Mouse (Mus musculus): ENCODE data around the gene Urgcp. TPM values are rescaled to one million over a fixed set of nuclear protein-coding genes. Genes with fewer than 3 reads are reported as not detected.

Gene Urgcp
- polyA plus RNA-seq, 1 experiment from 2014 or later, result 33.8 TPM

DNA sequence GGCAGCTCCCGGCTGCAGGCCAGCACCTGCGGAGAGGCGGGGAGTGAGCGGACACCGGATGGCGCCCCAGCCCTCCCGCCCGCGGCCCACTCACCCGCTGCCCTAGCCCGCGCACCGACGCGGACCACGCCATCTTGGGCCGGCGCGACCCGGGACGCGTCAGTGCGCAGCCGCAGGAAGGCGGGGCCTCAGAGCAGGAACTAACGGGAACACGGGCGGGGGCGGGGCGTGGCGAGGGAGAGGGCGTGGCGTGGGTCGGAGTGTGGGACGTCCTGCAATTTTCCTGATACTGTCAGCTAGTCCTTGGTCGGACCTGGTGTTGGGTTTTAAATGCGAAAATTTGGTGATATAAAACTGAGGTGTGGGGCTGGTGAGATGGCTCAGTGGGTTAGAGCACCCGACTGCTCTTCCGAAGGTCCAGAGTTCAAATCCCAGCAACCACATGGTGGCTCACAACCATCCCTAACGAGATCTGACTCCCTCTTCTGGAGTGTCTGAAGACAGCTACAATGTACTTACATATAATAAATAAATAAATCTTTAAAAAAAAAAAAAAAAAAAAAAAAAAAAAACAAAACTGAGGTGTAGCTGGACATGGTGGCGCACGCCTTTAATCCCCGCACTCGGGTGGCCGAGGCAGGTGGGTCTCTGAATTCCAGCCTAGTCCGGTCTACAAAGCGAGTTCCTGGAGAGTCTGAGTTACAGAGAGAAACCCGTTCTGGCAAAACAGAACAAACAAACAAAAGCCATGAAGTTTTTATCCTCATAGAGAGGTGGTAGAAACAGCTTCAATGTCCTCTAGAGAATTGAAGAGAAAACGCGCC lies 54.4 kb downstream of the Urgcp start:
- Histone ChIP-seq H3K27me3 (replicated peaks) (no peaks in the 10 kb centered on the region), H3K4me2 (peak overlapping the region; percentile 92), H3K9me3 (replicated peaks) (no peaks in the 10 kb centered on the region), H3K9ac (peak overlapping the region; percentile 95), H3K36me3 (peaks cover 23% of the 10 kb centered on the region), H3K4me3 (peak overlapping the region; percentile 91), H3K27ac (ENCODE audit: poor library complexity, severe bottlenecking) (peak overlapping the region; percentile 61; the same call in 1 of the 2 replicates), H3K4me1 (replicated peaks) (peaks cover 25% of the 10 kb centered on the region)
- 18% methylated on average over 49 of the region's 50 CpGs for WGBS
- peak; percentile 97 for ATAC-seq (ENCODE audit: insufficient number of reproducible peaks, low FRiP score)

DNA sequence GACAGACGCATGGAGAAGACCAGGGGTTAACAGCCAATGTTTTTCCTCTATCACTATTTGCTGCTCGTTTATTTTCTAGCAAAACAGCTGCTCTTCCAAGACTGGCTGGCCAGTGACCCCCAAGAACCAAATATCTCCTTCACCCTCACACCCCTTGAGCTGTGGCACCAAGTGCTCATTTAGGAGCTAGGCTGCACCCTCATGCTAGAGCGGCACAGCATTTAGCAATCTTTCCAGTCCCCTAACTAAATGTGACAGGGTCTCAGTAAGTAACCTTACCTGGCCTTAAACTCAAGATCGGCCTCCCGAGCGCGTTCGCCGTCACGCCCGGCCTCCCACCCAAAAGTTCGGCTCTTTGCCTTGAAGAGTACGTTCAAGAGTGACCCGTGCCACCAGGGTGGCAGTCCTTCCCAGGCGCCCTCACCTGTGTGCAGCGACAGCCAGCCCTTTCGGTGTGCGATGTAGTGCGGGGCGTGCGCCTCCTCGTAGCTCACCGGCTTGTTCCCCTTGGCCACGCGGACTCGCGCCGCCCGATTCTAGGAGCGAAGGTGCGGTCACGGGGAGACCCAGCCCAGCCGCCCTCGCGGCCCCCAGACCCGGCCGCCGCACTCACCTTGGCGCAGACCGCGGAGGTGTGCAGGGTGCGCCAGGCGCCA lies 55.2 kb downstream of the Urgcp start:
- no peaks in the 10 kb centered on the region for H3K27me3 ChIP-seq (replicated peaks)
- ATAC-seq (ENCODE audit: insufficient number of reproducible peaks, low FRiP score), result peak; percentile 76
- WGBS, result 1% methylated on average over 43 of the region's 43 CpGs

DNA sequence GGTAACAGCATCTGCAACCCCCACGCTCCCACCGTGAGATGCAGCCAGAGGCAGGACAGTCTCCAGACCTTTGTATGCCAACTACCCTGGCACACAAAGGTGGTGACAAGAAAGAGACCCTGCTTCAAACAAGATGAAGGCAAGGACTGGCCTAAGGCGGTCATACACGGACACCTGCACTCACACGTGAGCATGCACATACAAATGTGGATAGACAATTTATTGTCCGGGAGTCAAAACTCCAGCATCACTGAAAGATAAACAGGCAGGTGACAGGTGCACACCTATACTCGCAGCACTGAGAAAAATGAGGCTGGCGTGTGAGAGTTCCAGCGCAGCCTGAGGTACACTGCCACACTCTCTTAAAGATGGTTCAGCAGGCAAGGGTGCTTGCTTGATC lies 56.2 kb downstream of the Urgcp start:
- 88% methylated on average over 9 of the region's 9 CpGs for WGBS
- H3K4me2 ChIP-seq, result peak overlapping the region; percentile 92
- no peak for ATAC-seq (ENCODE audit: insufficient number of reproducible peaks, low FRiP score)
- H3K27ac ChIP-seq (ENCODE audit: poor library complexity, severe bottlenecking), result no peak overlapping the region
- H3K36me3 ChIP-seq, result peaks cover 25% of the 10 kb centered on the region
- no peaks in the 10 kb centered on the region for H3K9me3 ChIP-seq (replicated peaks)
- H3K27me3 ChIP-seq (replicated peaks), result no peaks in the 10 kb centered on the region
- peaks cover 27% of the 10 kb centered on the region for H3K4me1 ChIP-seq (replicated peaks)
- no peak overlapping the region for H3K9ac ChIP-seq
- H3K4me3 ChIP-seq, result no peak overlapping the region

More for the DNA sequence above, 55.2 kb downstream of the Urgcp start:
- peak overlapping the region; percentile 91 for H3K4me3 ChIP-seq
- peaks cover 25% of the 10 kb centered on the region for H3K36me3 ChIP-seq
- peak overlapping the region; percentile 95 for H3K9ac ChIP-seq
- peak overlapping the region; percentile 61; the same call in 1 of the 2 replicates for H3K27ac ChIP-seq (ENCODE audit: poor library complexity, severe bottlenecking)
- peaks cover 27% of the 10 kb centered on the region for H3K4me1 ChIP-seq (replicated peaks)
- peak overlapping the region; percentile 92 for H3K4me2 ChIP-seq
- H3K9me3 ChIP-seq (replicated peaks), result no peaks in the 10 kb centered on the region

DNA sequence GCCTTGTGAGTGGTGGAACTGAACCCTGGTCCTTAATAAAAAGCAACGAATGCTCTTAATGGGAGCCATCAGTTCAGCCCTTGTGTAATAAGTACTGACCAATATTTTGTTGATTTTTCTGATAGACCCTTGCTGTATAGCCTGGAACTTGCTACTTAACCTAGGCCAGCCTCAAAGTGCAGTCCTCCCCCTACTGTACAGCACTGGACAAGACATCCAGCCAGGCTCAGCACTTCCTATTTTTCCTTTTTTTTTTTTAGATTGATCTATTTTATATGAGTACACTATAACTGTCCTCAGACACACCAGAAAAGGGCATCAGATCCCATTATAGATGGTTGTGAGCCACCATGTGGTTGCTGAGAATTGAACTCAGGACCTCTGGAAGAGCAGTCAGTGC lies 58.8 kb downstream of the Urgcp start:
- Histone ChIP-seq H3K27me3 (replicated peaks) (no peaks in the 10 kb centered on the region), H3K27ac (ENCODE audit: poor library complexity, severe bottlenecking) (no peak overlapping the region), H3K4me1 (replicated peaks) (peaks cover 20% of the 10 kb centered on the region), H3K36me3 (peaks cover 25% of the 10 kb centered on the region), H3K4me3 (no peak overlapping the region), H3K9ac (no peak overlapping the region), H3K4me2 (no peak overlapping the region), H3K9me3 (replicated peaks) (no peaks in the 10 kb centered on the region)
- ATAC-seq (ENCODE audit: insufficient number of reproducible peaks, low FRiP score), result no peak
- 92% methylated on average over 1 of the region's 1 CpGs for WGBS

DNA sequence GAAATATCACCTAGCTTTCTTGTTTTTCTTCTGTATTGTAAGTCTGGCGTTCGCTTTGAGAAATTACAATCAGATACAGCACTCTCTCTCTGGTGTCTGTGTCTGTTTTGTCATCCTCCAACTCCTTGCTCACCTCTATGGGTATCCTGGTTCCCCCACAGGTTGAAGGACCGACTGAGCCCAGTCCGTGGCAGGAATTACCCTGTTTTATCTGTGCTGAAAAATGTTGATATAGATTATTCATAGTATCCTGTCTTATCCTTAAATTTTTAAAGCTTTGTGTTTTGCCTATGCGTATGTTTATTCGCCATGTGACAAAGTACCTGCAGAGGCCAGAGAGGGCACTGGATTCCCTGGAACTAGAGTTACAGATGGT lies 59.2 kb downstream of the Urgcp start:
- no peak overlapping the region for H3K4me2 ChIP-seq
- no peak overlapping the region for H3K4me3 ChIP-seq
- H3K27me3 ChIP-seq (replicated peaks), result no peaks in the 10 kb centered on the region
- H3K4me1 ChIP-seq (replicated peaks), result peaks cover 20% of the 10 kb centered on the region
- H3K27ac ChIP-seq (ENCODE audit: poor library complexity, severe bottlenecking), result no peak overlapping the region
- ATAC-seq (ENCODE audit: insufficient number of reproducible peaks, low FRiP score), result no peak
- no peak overlapping the region for H3K9ac ChIP-seq
- 86% methylated on average over 6 of the region's 6 CpGs for WGBS
- no peaks in the 10 kb centered on the region for H3K9me3 ChIP-seq (replicated peaks)
- peaks cover 25% of the 10 kb centered on the region for H3K36me3 ChIP-seq

GRCm38 (mm10) chr11:5702271-5702956 lies 59.8 kb downstream of the Urgcp start:
- H3K9ac ChIP-seq, result no peak overlapping the region
- no peaks in the 10 kb centered on the region for H3K9me3 ChIP-seq (replicated peaks)
- no peak for ATAC-seq (ENCODE audit: insufficient number of reproducible peaks, low FRiP score)
- no peaks in the 10 kb centered on the region for H3K27me3 ChIP-seq (replicated peaks)
- peaks cover 25% of the 10 kb centered on the region for H3K36me3 ChIP-seq
- no peak overlapping the region for H3K4me2 ChIP-seq
- no peak overlapping the region for H3K4me3 ChIP-seq
- 56% methylated on average over 5 of the region's 5 CpGs for WGBS
- H3K27ac ChIP-seq (ENCODE audit: poor library complexity, severe bottlenecking), result no peak overlapping the region
- peaks cover 20% of the 10 kb centered on the region for H3K4me1 ChIP-seq (replicated peaks)

GRCm38 (mm10) chr11:5701821-5702220 lies 60.4 kb downstream of the Urgcp start:
- no peak for ATAC-seq (ENCODE audit: insufficient number of reproducible peaks, low FRiP score)
- Histone ChIP-seq H3K27me3 (replicated peaks) (no peaks in the 10 kb centered on the region), H3K27ac (ENCODE audit: poor library complexity, severe bottlenecking) (no peak overlapping the region), H3K9ac (no peak overlapping the region), H3K9me3 (replicated peaks) (no peaks in the 10 kb centered on the region), H3K4me3 (no peak overlapping the region), H3K36me3 (peaks cover 25% of the 10 kb centered on the region), H3K4me1 (replicated peaks) (peaks cover 19% of the 10 kb centered on the region), H3K4me2 (no peak overlapping the region)
- WGBS, result 91% methylated on average over 1 of the region's 1 CpGs

- ATAC-seq (ENCODE audit: insufficient number of reproducible peaks, low FRiP score), result no peak
- Histone ChIP-seq H3K36me3 (peaks cover 25% of the 10 kb centered on the region), H3K4me1 (replicated peaks) (peaks cover 14% of the 10 kb centered on the region), H3K4me3 (no peak overlapping the region), H3K9ac (no peak overlapping the region), H3K27me3 (replicated peaks) (no peaks in the 10 kb centered on the region), H3K4me2 (no peak overlapping the region), H3K9me3 (replicated peaks) (no peaks in the 10 kb centered on the region), H3K27ac (ENCODE audit: poor library complexity, severe bottlenecking) (no peak overlapping the region)
- 55% methylated on average over 2 of the region's 2 CpGs for WGBS
Measured at GRCm38 (mm10) chr11:5701300-5701699, 60.9 kb downstream of the Urgcp start.

- peaks cover 25% of the 10 kb centered on the region for H3K36me3 ChIP-seq
- H3K4me3 ChIP-seq, result no peak overlapping the region
- peaks cover 9% of the 10 kb centered on the region for H3K4me1 ChIP-seq (replicated peaks)
- H3K9me3 ChIP-seq (replicated peaks), result no peaks in the 10 kb centered on the region
- H3K27me3 ChIP-seq (replicated peaks), result no peaks in the 10 kb centered on the region
- ATAC-seq (ENCODE audit: insufficient number of reproducible peaks, low FRiP score), result no peak
- H3K27ac ChIP-seq (ENCODE audit: poor library complexity, severe bottlenecking), result no peak overlapping the region
- H3K9ac ChIP-seq, result no peak overlapping the region
- 81% methylated on average over 7 of the region's 7 CpGs for WGBS
- H3K4me2 ChIP-seq, result no peak overlapping the region
Measured at GRCm38 (mm10) chr11:5700808-5701207, 61.4 kb downstream of the Urgcp start.

DNA sequence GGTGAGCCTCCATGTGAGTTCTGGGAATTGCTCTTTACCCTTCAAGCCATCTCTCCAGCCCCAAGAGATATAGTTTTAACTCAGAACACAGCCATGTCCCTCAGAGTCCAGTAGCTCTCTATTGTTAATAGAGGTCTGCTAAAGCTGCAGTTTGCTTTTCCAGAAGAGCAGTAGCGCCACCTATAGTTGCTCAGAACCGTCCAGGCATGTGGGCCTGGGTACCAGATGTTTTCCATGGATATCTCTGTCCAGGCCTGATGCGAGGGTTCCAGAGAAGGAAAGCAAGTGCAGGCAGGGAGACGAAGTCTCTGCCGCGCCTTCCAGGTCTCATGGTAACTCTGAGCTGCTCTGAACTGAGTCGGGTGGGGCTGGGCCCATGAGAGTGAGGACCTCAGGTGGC lies 70.4 kb downstream of the Urgcp start:
- Histone ChIP-seq H3K9ac (no peak overlapping the region), H3K4me3 (no peak overlapping the region), H3K36me3 (no peaks in the 10 kb centered on the region), H3K27ac (ENCODE audit: poor library complexity, severe bottlenecking) (no peak overlapping the region), H3K27me3 (replicated peaks) (no peaks in the 10 kb centered on the region), H3K4me1 (replicated peaks) (no peaks in the 10 kb centered on the region), H3K9me3 (replicated peaks) (peaks cover 7% of the 10 kb centered on the region; the same call in 1 of the 2 replicates), H3K4me2 (no peak overlapping the region)
- ATAC-seq (ENCODE audit: insufficient number of reproducible peaks, low FRiP score), result no peak
- 28% methylated on average over 7 of the region's 7 CpGs for WGBS

DNA sequence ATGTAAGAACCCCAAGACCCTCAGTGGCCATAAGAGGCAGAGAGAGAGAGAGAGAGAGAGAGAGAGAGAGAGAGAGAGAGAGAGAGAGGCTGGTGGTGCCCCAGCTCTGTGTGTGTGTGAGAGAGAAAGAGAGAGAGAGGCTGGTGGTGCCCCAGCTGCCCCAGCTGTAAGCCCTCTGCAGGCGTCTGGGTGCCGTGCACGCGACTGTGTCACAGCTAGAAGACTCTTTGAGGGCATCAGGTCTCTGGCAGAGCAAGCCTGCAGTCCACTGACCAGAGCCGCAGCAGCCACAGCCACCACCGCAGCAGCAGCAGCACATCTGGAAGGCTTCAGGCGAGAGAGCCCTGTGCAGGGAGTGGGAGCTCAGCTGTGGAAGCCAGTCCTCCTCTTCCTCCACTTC lies 77.9 kb downstream of the Urgcp start:
- H3K9ac ChIP-seq, result no peak overlapping the region
- no peak overlapping the region for H3K27ac ChIP-seq (ENCODE audit: poor library complexity, severe bottlenecking)
- 26% methylated on average over 7 of the region's 7 CpGs for WGBS

More for the DNA sequence above, 77.9 kb downstream of the Urgcp start:
- H3K9me3 ChIP-seq (replicated peaks), result no peaks in the 10 kb centered on the region
- ATAC-seq (ENCODE audit: insufficient number of reproducible peaks, low FRiP score), result no peak
- no peaks in the 10 kb centered on the region for H3K27me3 ChIP-seq (replicated peaks)
- no peak overlapping the region for H3K4me2 ChIP-seq
- no peaks in the 10 kb centered on the region for H3K4me1 ChIP-seq (replicated peaks)
- H3K4me3 ChIP-seq, result no peak overlapping the region
- no peaks in the 10 kb centered on the region for H3K36me3 ChIP-seq
